Mouse (Mus musculus): ENCODE measurements at regions not wholly inside any gene's neighbourhood (a gene's known extent, or its start where the extent isn't known, plus 50 kb on each side); places are given as distances from the start of the nearest gene placed in this dataset.

GRCm38 (mm10) chr11:19226756-19227155 lies 208.0 kb upstream of the Meis1 start:
- no peak for TF ChIP-seq POLR2A (IDR thresholded peaks at IDR 0.05; ENCODE audit: insufficient read depth, low read length)
- TF ChIP-seq CTCF (IDR thresholded peaks at IDR 0.05; ENCODE audit: low read depth, low read length): no peak
